Mouse (Mus musculus) kidney, postnatal 25 days (tissue): ENCODE results near the gene Cryz.
A peak's percentile ranks its signal among the peaks of the same experiment; 100 is the strongest.
"Not testable (repeated sequence)": the region's sequence is repeated elsewhere in the genome, so short reads cannot be mapped to it uniquely, and the experiment has no call there.

ENCODE experiments used
- DNase-seq, 2 experiments: peaks; one replicate each; pipeline ENCODE4 v3.0.0; 2021; ENCODE audit warnings: mixed read lengths in 2 of 2

The Cryz gene

DNA sequence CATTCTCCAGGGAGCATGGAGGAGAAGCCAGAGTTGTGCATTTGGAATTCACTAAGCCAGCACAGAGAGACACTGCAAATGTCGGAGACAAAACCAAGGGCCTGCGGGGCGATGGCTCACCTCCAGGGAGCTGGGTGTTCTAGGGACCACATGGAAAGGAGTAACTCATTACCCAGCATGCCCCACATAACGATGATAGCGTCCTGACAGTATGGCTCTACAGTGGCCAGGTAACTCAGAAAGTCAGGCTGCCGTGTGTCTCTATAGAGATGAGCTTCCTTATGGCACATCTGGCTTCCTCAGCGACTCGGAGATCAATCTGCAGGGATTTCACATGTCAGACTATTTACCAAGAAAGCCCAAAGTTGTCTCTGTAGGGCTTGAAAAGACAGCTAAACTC lies 18.3 kb downstream of the Cryz start:
- DNase-seq: no peak

GRCm38 (mm10) chr3:154615304-154615703 lies 18.8 kb downstream of the Cryz start:
- no peak for DNase-seq

GRCm38 (mm10) chr3:154616106-154616505 lies 19.6 kb downstream of the Cryz start:
- no peak for DNase-seq

GRCm38 (mm10) chr3:154628284-154628683 lies 31.8 kb downstream of the Cryz start:
- no peak for DNase-seq

DNA sequence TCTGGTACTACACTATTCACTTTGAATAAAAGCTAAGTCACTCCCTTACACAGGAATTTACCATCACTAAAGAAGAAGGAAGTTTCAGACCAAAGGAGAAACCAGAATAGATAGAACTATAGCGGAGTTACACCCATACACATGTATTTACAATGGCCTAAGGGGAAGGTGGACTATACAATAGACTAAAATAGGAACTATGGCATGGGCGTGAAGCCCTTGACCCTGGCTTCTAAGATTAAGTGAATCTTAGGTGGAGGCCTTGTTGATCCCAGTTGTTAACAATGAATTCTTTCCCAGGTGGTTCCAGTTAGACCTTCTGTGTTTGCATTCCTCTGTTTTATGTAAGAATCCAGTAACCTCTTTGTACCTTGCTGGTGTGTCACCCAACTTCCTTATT lies 34.8 kb downstream of the Cryz start:
- not testable (repeated sequence) for DNase-seq

GRCm38 (mm10) chr3:154633091-154633490 lies 36.6 kb downstream of the Cryz start:
- DNase-seq: no peak

DNA sequence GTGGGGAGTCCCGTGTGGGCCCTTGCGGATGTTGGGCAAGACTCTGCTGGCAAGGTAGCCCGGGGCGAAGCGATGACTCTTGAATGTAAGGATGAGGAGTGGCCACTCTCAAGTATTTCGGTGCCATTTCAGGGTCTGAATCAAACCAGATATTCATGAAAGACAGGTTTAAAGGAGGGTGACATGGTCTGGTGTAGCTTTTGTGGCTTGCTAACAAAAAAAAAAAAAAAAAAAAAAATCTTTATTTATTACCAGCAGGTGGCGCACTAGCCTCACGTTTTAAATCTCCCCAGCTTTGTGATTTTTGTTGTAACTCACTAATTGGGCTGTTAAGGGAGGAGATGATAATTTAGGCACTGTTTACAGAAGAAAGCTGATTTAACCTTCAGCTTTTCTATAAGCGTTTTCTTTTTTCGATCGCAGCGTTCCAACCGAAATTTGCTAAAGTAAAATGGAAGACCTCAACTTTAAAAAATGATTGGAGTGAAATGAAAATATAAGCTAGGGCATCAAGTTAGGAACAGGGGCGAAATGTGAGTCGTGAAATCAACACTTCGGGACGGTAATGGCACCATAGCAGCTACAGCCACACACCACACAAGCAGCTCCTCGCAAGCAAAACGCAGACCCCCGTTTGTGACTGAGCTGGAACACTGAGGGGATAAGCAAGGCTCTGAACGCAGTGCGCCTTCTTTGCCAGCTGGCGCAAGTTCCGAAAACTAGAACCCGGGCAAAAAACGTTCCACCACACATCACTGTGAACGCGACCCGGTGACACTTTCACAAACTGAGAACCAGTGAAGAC lies 50.3 kb downstream of the Cryz start:
- no peak for DNase-seq

- DNase-seq: no peak
Measured at GRCm38 (mm10) chr3:154647443-154647780, 50.9 kb downstream of the Cryz start.

GRCm38 (mm10) chr3:154649411-154650285 lies 53.1 kb downstream of the Cryz start:
- no peak for DNase-seq

GRCm38 (mm10) chr3:154651192-154651821 lies 54.8 kb downstream of the Cryz start:
- no peak for DNase-seq

DNA sequence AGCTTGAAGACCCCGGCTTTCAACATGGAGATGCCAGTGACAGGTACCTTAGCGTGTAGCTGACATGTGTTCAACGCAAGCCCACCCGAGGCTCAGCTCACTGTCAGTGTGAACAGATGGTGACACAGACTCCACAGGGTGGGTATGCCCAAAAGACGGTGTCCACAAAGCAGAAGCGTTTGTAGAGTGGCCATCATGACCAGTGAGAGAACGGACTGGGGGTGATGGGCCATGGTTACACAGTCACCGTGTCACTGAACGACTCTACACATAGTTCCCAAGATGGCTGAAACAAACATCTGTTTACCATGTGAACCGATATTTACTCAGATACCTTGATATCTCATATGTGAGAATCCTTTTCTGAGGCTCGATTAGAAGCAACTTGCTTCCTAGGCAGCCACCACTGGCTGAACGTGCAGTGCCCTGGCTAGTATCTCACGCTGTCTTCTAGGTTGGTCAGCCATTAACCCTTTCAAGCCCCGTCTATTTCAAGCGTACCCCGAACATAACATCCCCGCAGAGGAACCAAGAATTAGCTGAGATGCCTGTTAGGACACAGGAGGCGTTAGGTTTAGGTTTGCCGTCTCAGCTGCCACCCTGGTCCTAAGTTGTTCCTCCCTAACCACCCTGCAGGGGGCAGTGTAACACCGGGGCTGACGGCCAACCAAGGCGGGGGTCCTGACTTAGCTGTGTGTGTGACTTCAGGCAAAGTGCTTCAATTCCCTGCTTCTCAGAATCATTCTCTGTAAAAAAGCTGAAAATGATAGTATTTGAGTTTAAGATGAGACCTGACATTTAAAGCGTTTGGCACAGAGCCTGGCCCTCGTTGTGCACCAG lies 56.3 kb downstream of the Cryz start:
- peak in 1 of 2 experiments; percentile 48 for DNase-seq

- DNase-seq: no peak
Measured at GRCm38 (mm10) chr3:154653454-154653853, 56.9 kb downstream of the Cryz start.

GRCm38 (mm10) chr3:154654284-154654683 lies 57.8 kb downstream of the Cryz start:
- DNase-seq: no peak

DNA sequence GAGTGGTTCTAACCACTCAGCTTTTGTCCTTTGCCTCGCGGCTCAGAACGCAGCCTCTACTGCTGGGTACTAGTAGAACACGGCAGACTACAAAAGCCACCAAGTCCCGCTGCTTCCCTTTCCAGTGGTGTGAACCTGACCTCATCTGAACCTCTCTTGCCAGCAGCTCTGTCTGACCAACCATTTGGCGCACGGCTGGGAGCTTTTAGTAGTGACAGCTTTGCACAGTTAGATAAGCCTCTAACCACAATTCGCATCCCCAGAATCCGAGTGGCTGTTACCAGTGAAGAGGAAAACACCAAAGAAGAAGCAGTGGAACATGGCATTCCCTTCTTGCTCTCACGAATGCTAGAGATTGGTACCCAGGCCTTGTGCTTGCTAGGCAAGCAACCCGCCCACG lies 58.4 kb downstream of the Cryz start:
- no peak for DNase-seq

DNA sequence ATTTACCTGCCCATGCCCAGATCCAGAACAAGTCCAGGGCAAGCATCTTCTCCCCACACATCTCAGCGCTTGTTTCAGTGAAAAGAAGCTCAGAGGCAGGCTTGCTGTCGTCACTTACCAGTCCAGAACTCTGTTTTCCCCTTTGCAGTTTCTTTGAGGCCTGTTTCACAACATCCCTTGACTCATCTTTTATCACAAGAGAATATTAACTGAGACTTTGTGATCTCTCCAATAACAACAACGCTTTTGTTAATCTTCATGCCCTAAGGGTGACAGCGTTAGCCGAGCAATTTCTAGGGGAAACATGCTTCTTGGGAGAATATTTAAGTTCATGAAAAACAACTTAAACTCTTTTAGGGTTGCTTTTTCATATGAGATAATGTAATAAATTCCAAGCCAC lies 59.2 kb downstream of the Cryz start:
- DNase-seq: no peak

DNA sequence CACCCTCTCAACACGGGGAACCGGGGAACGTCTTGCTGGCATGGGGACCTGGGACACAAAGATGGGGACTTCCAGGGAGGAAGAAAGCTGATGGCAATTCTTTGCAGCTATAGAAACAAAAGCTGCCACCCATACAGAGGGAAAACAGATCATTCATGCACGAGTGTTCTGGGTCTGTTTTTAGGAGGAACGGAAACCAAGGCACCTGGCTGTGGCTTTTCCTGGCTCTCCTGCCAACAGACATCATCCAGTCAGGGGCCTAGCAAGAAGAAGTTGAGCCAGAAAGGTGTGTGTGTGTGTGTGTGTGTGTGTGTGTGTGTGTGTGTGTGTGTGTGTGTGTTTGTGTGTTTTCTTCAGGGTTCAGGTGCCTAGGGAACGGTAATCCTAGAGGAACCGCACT lies 67.0 kb downstream of the Cryz start, which contains the start of gene Erich3:
Gene Erich3 (plus strand): TSS at position 315 of the 400 bp plus-strand sequence.
- no peak for DNase-seq

DNA sequence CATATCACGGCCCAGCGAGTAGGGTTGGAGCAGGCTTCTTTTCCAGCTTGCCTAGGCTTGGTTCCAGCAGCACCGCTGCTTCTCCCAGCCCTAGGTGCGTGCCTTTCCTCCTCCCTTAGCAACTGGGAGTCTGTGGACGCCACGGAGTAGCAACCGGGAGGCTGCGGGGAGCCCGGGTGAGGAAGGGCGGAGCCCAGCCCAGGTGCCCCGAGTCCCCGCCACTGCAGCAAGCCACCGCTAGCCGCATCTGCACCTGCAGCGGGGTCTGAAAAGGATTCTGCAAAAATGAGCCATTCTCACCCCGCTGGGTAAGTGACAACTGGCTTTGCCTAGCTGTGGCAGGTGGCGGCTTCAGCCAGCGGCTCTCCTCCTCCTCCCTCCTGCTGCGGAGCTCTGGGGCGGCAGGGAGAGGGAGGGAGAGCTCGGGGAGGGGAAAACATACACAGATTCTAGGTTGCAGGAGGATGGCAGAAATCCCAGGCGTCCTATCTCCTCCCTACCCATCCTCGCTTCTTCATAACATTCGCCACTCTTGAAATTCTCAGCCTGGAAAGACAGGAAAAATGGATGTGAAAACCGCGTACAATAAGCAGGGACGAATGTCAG lies 67.6 kb downstream of the Cryz start:
- DNase-seq: peak; percentile 6 to 49

- no peak for DNase-seq
Measured at GRCm38 (mm10) chr3:154664636-154665035, 68.1 kb downstream of the Cryz start.

DNA sequence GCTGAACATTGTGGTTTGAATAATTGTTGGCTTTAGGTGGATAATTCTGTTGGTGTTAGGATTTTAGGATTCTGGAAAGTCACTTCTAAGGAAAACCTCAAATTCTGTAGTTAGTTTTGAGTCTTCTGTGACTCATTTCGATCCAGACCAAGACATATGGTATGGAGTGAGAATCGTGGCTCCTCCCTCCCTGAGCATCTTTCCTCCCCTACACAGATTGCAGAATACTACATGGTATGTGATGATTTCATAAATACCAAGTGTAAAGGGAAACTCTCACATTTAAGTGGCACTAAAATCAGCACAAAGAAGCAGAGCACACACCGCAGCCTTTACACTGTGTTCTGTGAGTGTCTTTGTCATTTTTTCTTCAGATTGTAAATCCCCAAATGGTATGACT lies 72.0 kb downstream of the Cryz start:
- no peak for DNase-seq

GRCm38 (mm10) chr3:154670584-154670983 lies 74.1 kb downstream of the Cryz start:
- no peak for DNase-seq

- DNase-seq: no peak
Measured at GRCm38 (mm10) chr3:154671013-154671412, 74.5 kb downstream of the Cryz start.
